In the genomic region with DNA sequence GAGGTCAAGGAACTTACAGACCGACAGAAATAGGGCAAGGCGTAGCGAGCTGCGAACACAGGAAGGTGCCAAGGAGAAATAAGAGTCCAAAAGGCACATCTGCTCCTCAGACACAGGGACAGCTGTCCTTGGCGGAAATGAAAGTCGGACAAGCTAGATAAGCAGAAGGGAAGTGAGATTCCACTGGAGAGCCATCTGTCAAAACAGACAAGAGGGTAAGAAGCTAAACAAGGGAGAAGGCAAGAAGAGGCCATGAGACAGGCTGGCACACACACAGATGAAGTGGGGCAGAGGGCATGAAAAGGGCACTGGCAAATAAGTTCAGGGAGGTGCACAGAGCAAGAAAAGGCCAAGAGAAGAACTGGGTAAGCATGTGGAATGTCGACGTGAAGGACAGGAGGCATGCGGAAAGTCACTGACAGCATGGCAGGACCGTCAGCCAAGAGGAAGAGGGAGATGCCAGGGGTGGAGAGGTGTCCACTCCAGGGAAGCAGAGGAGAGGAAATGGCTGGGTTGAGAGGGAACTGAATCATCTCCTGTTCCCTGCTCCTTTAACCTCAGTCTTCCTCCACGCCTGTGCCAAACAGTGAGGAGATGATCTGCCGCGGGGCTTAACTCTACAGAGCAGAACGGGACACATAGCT, we compare ENCODE assay signal across 8 mouse cellular contexts.
DNase-seq lines count a peak whose midpoint lies in the region; ATAC-seq and TF ChIP-seq lines count a peak whose summit lies in the region.

No protein-coding gene starts in this region.

- TF ChIP-seq CTCF in lung, adult 2 months (IDR thresholded peaks at IDR 0.05; ENCODE audit: insufficient read depth, low read length): no peak

- no peak for TF ChIP-seq POLR2A in lung, adult 2 months (IDR thresholded peaks at IDR 0.05; ENCODE audit: borderline replicate concordance, extremely low read depth, low read depth, low read length)

- DNase-seq in layer of hippocampus, adult 9-11 months: peak; percentile 54
- no peak for DNase-seq in layer of hippocampus, adult 8-10 months (ENCODE audit: low spot score in 2 of 2)
- peak; percentile 28 for DNase-seq in c-Kit-positive CD71-negative TER-119-negative erythroid progenitor cells, embryonic 14.5 days (ENCODE audit: low read depth)
- peak; percentile 28 for DNase-seq in lung, adult 2 months
- DNase-seq in urinary bladder, adult 2 months (ENCODE audit: low spot score): no peak
- no peak for DNase-seq in adipocyte (ENCODE audit: low spot score)

- H3K4me3 ChIP-seq in lung, adult 2 months (replicated peaks; ENCODE audit: extremely low read depth, low read depth, low read length): no peak overlapping the region

- ATAC-seq in hematopoietic stem cell, adult 5-6 weeks (replicated peaks in 1 of 2; ENCODE audit: insufficient read depth in 1 of 2, low FRiP score in 2 of 2, low TSS enrichment in 1 of 2, low read depth in 1 of 2, poor library complexity in 2 of 2, severe bottlenecking in 2 of 2): peak; percentile 27 to 52
- ATAC-seq in erythroid progenitor cell, adult 5-6 weeks (replicated peaks; ENCODE audit: low FRiP score, poor library complexity, severe bottlenecking): no peak

- no peaks in the 10 kb centered on the region for H3K4me1 ChIP-seq in lung, adult 2 months (ENCODE audit: control insufficient read depth, insufficient read depth, low read length)

- 26% methylated on average over 14 of the region's 14 CpGs for WGBS in lung, adult 2 months

Comparison
In these comparisons a context has a peak if more than half of its experiments do, and no peak if none do; other contexts are left out.
1. DNase-seq: peak in layer of hippocampus, adult 9-11 months (single experiment), c-Kit-positive CD71-negative TER-119-negative erythroid progenitor cells, embryonic 14.5 days (single experiment) and lung, adult 2 months (single experiment); none in layer of hippocampus, adult 8-10 months (0 of 2), urinary bladder, adult 2 months (single experiment) and adipocyte (single experiment).